Mouse (Mus musculus): ENCODE results near the gene Mipol1. TPM values are rescaled to one million over a fixed set of nuclear protein-coding genes. Genes with fewer than 3 reads are reported as not detected.
"Not testable (repeated sequence)": the region's sequence is repeated elsewhere in the genome, so short reads cannot be mapped to it uniquely, and the experiment has no call there.

The Mipol1 gene
- total RNA-seq, 2 experiments from 2014 or later: 5.2 to 5.5 TPM

- intact Hi-C loops (cut with DNase I): no loop called here
- DNase-seq (ENCODE audit: low spot score in 2 of 2): no peak
These were observed 170.0 kb downstream of the Mipol1 start for GRCm38 (mm10) chr12:57400186-57400585.

GRCm38 (mm10) chr12:57401126-57401525, 170.9 kb downstream of the Mipol1 start:
- intact Hi-C loops (cut with DNase I): no loop called here
- DNase-seq (ENCODE audit: low spot score in 2 of 2): no peak

- DNase-seq (ENCODE audit: low spot score in 2 of 2): no peak
- intact Hi-C loops (cut with DNase I): no loop called here
These were observed 172.1 kb downstream of the Mipol1 start for GRCm38 (mm10) chr12:57402360-57402759.

GRCm38 (mm10) chr12:57409976-57410375, 179.7 kb downstream of the Mipol1 start:
- intact Hi-C loops (cut with DNase I): no loop called here
- no peak for DNase-seq (ENCODE audit: low spot score in 2 of 2)

- intact Hi-C loops (cut with DNase I): no loop called here
- DNase-seq (ENCODE audit: low spot score in 2 of 2): no peak
These were observed 183.6 kb downstream of the Mipol1 start for GRCm38 (mm10) chr12:57413833-57414232.

GRCm38 (mm10) chr12:57424902-57425301, 194.7 kb downstream of the Mipol1 start:
- no peak for DNase-seq (ENCODE audit: low spot score in 2 of 2)
- intact Hi-C loops (cut with DNase I): no loop called here

- intact Hi-C loops (cut with DNase I): no loop called here
- no peak for DNase-seq (ENCODE audit: low spot score in 2 of 2)
These were observed 198.0 kb downstream of the Mipol1 start for GRCm38 (mm10) chr12:57428243-57428642.

GRCm38 (mm10) chr12:57428767-57429166, 198.5 kb downstream of the Mipol1 start:
- intact Hi-C loops (cut with DNase I): no loop called here
- DNase-seq (ENCODE audit: low spot score in 2 of 2): no peak

GRCm38 (mm10) chr12:57436939-57437659, 206.9 kb downstream of the Mipol1 start:
- DNase-seq (ENCODE audit: low spot score in 2 of 2); intact Hi-C loops (cut with DNase I): not testable (repeated sequence)

- no peak for DNase-seq (ENCODE audit: low spot score in 2 of 2)
- intact Hi-C loops (cut with DNase I): no loop called here
These were observed 214.2 kb downstream of the Mipol1 start for GRCm38 (mm10) chr12:57444281-57444903.

- DNase-seq (ENCODE audit: low spot score in 2 of 2): no peak
- intact Hi-C loops (cut with DNase I): no loop called here
These were observed 217.1 kb downstream of the Mipol1 start for GRCm38 (mm10) chr12:57447331-57447730.

- intact Hi-C loops (cut with DNase I): no loop called here
- no peak for DNase-seq (ENCODE audit: low spot score in 2 of 2)
These were observed 219.1 kb downstream of the Mipol1 start for GRCm38 (mm10) chr12:57449299-57449698.

- intact Hi-C loops (cut with DNase I): no loop called here
- no peak for DNase-seq (ENCODE audit: low spot score in 2 of 2)
These were observed 219.9 kb downstream of the Mipol1 start for GRCm38 (mm10) chr12:57450017-57450583.

- intact Hi-C loops (cut with DNase I): no loop called here
- DNase-seq (ENCODE audit: low spot score in 2 of 2): no peak
These were observed 226.7 kb downstream of the Mipol1 start for GRCm38 (mm10) chr12:57456911-57457310.

GRCm38 (mm10) chr12:57457339-57457738, 227.1 kb downstream of the Mipol1 start:
- DNase-seq (ENCODE audit: low spot score in 2 of 2): no peak
- intact Hi-C loops (cut with DNase I): no loop called here

- intact Hi-C loops (cut with DNase I): no loop called here
These were observed 234.5 kb downstream of the Mipol1 start for GRCm38 (mm10) chr12:57464520-57465334.

GRCm38 (mm10) chr12:57471786-57472185, 241.6 kb downstream of the Mipol1 start:
- DNase-seq (ENCODE audit: low spot score in 2 of 2): no peak
- intact Hi-C loops (cut with DNase I): no loop called here

More at GRCm38 (mm10) chr12:57464520-57465334, 234.5 kb downstream of the Mipol1 start:
- no peak for DNase-seq (ENCODE audit: low spot score in 2 of 2)

GRCm38 (mm10) chr12:57476876-57477275, 246.6 kb downstream of the Mipol1 start:
- intact Hi-C loops (cut with DNase I): no loop called here
- DNase-seq (ENCODE audit: low spot score in 2 of 2): no peak

GRCm38 (mm10) chr12:57481823-57482222, 251.6 kb downstream of the Mipol1 start:
- no peak for DNase-seq (ENCODE audit: low spot score in 2 of 2)
- intact Hi-C loops (cut with DNase I): no loop called here

Measured in left cerebral cortex, postnatal 25 days (tissue).